Mouse (Mus musculus) erythroblast, embryonic 14.5 days (primary cell): ENCODE measurements around the gene Ccdc15. TPM values are rescaled to one million over a fixed set of nuclear protein-coding genes. Genes with fewer than 3 reads are reported as not detected.

ENCODE experiments used
- H3K27me3 ChIP-seq: 2 replicates; pipeline ENCODE4 v1.6.1; 2012; ENCODE audit warnings: inconsistent platforms; ENCODE audit not compliant: control insufficient read depth
- H3K36me3 ChIP-seq: 2 replicates; pipeline ENCODE4 v1.6.1; 2012; ENCODE audit warnings: mild to moderate bottlenecking, inconsistent platforms; ENCODE audit not compliant: control insufficient read depth
- H3K4me1 ChIP-seq: 2 replicates; pipeline ENCODE4 v1.6.1; 2012; ENCODE audit warnings: inconsistent platforms; ENCODE audit not compliant: control insufficient read depth
- H3K4me3 ChIP-seq: replicated peaks from 2 replicates; pipeline ENCODE3; 2012; ENCODE audit warnings: moderate library complexity, mild to moderate bottlenecking, inconsistent platforms
- H3K9me3 ChIP-seq: 2 replicates; pipeline ENCODE4 v1.6.1; 2012; ENCODE audit warnings: low read length, inconsistent platforms, mixed read lengths; ENCODE audit not compliant: control insufficient read depth
- GATA1 ChIP-seq: IDR thresholded peaks from 2 replicates; pipeline ENCODE4 v1.6.1; 2012; ENCODE audit warnings: low read length, inconsistent platforms, mixed read lengths
- TAL1 ChIP-seq: IDR thresholded peaks from 3 replicates; pipeline ENCODE4 v1.6.1; 2012; ENCODE audit warnings: low read length, inconsistent platforms, mixed read lengths
- polyA plus RNA-seq: library from polyadenylated mRNA; stranded (reverse); fragments of >175 nt; gene quantifications from 2 replicates; pipeline ENCODE4 v1.2.3, GENCODE M21; 2012

Gene Ccdc15
- polyA plus RNA-seq, result 0.13 and 0.28 TPM in 2 replicates

GRCm38 (mm10) chr9:37347988-37348642, at the start of gene Ccdc15:
TSS of gene Ccdc15 (minus strand) at chr9:37348432.
- H3K9me3 ChIP-seq, result no peaks in the 10 kb centered on the region
- peaks cover 14% of the 10 kb centered on the region for H3K36me3 ChIP-seq
- no peak for TF ChIP-seq GATA1
- no peak for TF ChIP-seq TAL1
- H3K4me3 ChIP-seq, result peak within 1 kb of the TSS; percentile 93
- no peaks in the 10 kb centered on the region; the same call in 1 of the 2 replicates for H3K27me3 ChIP-seq
- H3K4me1 ChIP-seq, result peaks cover 14% of the 10 kb centered on the region

- TF ChIP-seq TAL1 (no peak), GATA1 (no peak)
- Histone ChIP-seq H3K27me3 (no peaks in the 10 kb centered on the region), H3K36me3 (no peaks in the 10 kb centered on the region), H3K4me1 (no peaks in the 10 kb centered on the region), H3K4me3 (no peak overlapping the region), H3K9me3 (no peaks in the 10 kb centered on the region)
These were observed 45.4 kb upstream of the Ccdc15 start for GRCm38 (mm10) chr9:37393482-37394131.

- TF ChIP-seq GATA1, result no peak
- TF ChIP-seq TAL1, result no peak
- Histone ChIP-seq H3K4me1 (no peaks in the 10 kb centered on the region), H3K9me3 (no peaks in the 10 kb centered on the region), H3K36me3 (no peaks in the 10 kb centered on the region), H3K27me3 (no peaks in the 10 kb centered on the region; the same call in 1 of the 2 replicates), H3K4me3 (no peak overlapping the region)
These were observed 43.8 kb upstream of the Ccdc15 start for GRCm38 (mm10) chr9:37392071-37392470.

GRCm38 (mm10) chr9:37390891-37391290, 42.7 kb upstream of the Ccdc15 start:
- TF ChIP-seq GATA1 (no peak), TAL1 (no peak)

GRCm38 (mm10) chr9:37384284-37385182, 36.3 kb upstream of the Ccdc15 start:
- Histone ChIP-seq H3K27me3 (peaks cover 25% of the 10 kb centered on the region), H3K4me3 (peak overlapping the region; percentile 16), H3K9me3 (no peaks in the 10 kb centered on the region), H3K4me1 (peaks cover 3% of the 10 kb centered on the region), H3K36me3 (no peaks in the 10 kb centered on the region)
- no peak for TF ChIP-seq TAL1
- TF ChIP-seq GATA1, result no peak

More at GRCm38 (mm10) chr9:37390891-37391290, 42.7 kb upstream of the Ccdc15 start:
- no peak overlapping the region for H3K4me3 ChIP-seq
- no peaks in the 10 kb centered on the region for H3K9me3 ChIP-seq
- no peaks in the 10 kb centered on the region for H3K4me1 ChIP-seq
- no peaks in the 10 kb centered on the region for H3K36me3 ChIP-seq
- H3K27me3 ChIP-seq, result peaks cover 5% of the 10 kb centered on the region

GRCm38 (mm10) chr9:37383161-37383560, 34.9 kb upstream of the Ccdc15 start:
- Histone ChIP-seq H3K36me3 (no peaks in the 10 kb centered on the region), H3K4me1 (peaks cover 3% of the 10 kb centered on the region), H3K27me3 (peaks cover 25% of the 10 kb centered on the region), H3K4me3 (no peak overlapping the region), H3K9me3 (no peaks in the 10 kb centered on the region)
- no peak for TF ChIP-seq GATA1
- TF ChIP-seq TAL1, result no peak

- Histone ChIP-seq H3K27me3 (no peaks in the 10 kb centered on the region), H3K9me3 (no peaks in the 10 kb centered on the region), H3K4me3 (no peak overlapping the region), H3K36me3 (no peaks in the 10 kb centered on the region), H3K4me1 (no peaks in the 10 kb centered on the region)
- TF ChIP-seq GATA1, result no peak
- TF ChIP-seq TAL1, result no peak
These were observed 27.5 kb upstream of the Ccdc15 start for GRCm38 (mm10) chr9:37375718-37376117.

GRCm38 (mm10) chr9:37371232-37371801, 23.1 kb upstream of the Ccdc15 start:
- H3K9me3 ChIP-seq, result no peaks in the 10 kb centered on the region
- no peaks in the 10 kb centered on the region for H3K36me3 ChIP-seq
- H3K27me3 ChIP-seq, result no peaks in the 10 kb centered on the region
- no peak for TF ChIP-seq GATA1
- H3K4me3 ChIP-seq, result no peak overlapping the region
- H3K4me1 ChIP-seq, result no peaks in the 10 kb centered on the region

- TF ChIP-seq GATA1 (no peak), TAL1 (no peak)
- H3K36me3 ChIP-seq, result no peaks in the 10 kb centered on the region
- H3K27me3 ChIP-seq, result no peaks in the 10 kb centered on the region
- H3K4me3 ChIP-seq, result no peak overlapping the region
- H3K4me1 ChIP-seq, result no peaks in the 10 kb centered on the region
- H3K9me3 ChIP-seq, result no peaks in the 10 kb centered on the region
These were observed 20.6 kb upstream of the Ccdc15 start for GRCm38 (mm10) chr9:37368860-37369259.
